Mouse (Mus musculus): ENCODE measurements at regions not wholly inside any gene's neighbourhood (a gene's known extent, or its start where the extent isn't known, plus 50 kb on each side); places are given as distances from the start of the nearest gene placed in this dataset.

DNA sequence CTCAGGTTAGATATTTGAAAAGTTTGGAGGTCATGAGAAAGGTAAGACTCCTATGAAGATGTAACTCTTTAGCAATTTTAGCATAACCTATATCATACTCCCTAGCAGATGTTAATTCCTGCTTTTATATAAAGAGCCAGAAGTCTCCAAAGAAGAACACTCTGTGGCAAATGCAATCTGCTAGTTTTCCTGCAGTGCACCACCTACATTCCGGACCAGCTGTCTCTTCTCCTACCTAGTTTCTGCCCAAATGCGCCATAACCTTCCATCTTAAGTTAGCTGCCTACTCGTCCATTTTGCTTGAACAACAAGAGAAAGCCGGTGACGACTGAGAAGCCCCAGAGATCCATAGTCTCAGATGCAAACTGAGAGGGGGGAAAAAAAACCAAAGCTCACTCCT lies 124.5 kb upstream of the Hmga2 start:
- Histone ChIP-seq H3K36me3 (no peaks in the 10 kb centered on the region), H3K4me1 (replicated peaks) (no peaks in the 10 kb centered on the region), H3K4me2 (no peak overlapping the region), H3K9me3 (no peaks in the 10 kb centered on the region), H3K4me3 (no peak overlapping the region), H3K9ac (no peak overlapping the region), H3K27ac (replicated peaks) (no peak overlapping the region), H3K27me3 (no peaks in the 10 kb centered on the region; the same call in 1 of the 2 replicates)
- 86% methylated on average over 5 of the region's 5 CpGs for WGBS
- ATAC-seq (ENCODE audit: low read depth) = no peak

- no peak overlapping the region for H3K9ac ChIP-seq
- no peaks in the 10 kb centered on the region for H3K36me3 ChIP-seq
- whole genome bisulfite sequencing = 91% methylated on average over 6 of the region's 6 CpGs
- no peaks in the 10 kb centered on the region; the same call in 1 of the 2 replicates for H3K27me3 ChIP-seq
- no peak for ATAC-seq (ENCODE audit: low read depth)
- H3K4me1 ChIP-seq (replicated peaks) = no peaks in the 10 kb centered on the region
- H3K4me3 ChIP-seq = no peak overlapping the region
- H3K9me3 ChIP-seq = no peaks in the 10 kb centered on the region
- H3K4me2 ChIP-seq = no peak overlapping the region
- H3K27ac ChIP-seq (replicated peaks) = no peak overlapping the region
Observed at GRCm38 (mm10) chr10:120599551-120599950, 123.3 kb upstream of the Hmga2 start.

- H3K4me1 ChIP-seq (replicated peaks) = no peaks in the 10 kb centered on the region
- H3K27ac ChIP-seq (replicated peaks) = no peak overlapping the region
- H3K9me3 ChIP-seq = no peaks in the 10 kb centered on the region
- no peaks in the 10 kb centered on the region for H3K27me3 ChIP-seq
- H3K4me3 ChIP-seq = no peak overlapping the region
- H3K36me3 ChIP-seq = no peaks in the 10 kb centered on the region
- H3K4me2 ChIP-seq = no peak overlapping the region
- no peak overlapping the region for H3K9ac ChIP-seq
- no peak for ATAC-seq (ENCODE audit: low read depth)
- WGBS = 75% methylated on average over 9 of the region's 9 CpGs
Observed at GRCm38 (mm10) chr10:120597320-120597887, 121.1 kb upstream of the Hmga2 start.

DNA sequence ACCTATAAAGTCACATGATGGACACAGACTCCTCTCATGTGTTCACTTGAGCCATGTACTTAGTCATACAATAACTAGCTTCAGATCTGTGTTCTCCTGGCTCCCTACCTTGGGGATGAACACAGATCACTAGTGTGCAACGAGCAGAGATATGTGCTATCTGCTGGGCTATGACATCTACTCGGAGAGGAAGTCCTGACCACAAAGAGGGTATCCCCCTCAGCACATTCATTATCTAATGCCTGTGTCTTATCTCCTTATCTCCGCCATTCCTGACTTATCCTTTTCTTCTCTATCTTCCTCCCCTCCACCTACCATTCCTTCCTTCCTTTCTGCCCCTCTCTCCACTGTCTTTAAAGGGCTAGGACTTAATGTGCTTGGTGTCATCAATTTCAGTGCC lies 118.9 kb upstream of the Hmga2 start:
- Histone ChIP-seq H3K4me3 (no peak overlapping the region), H3K27ac (replicated peaks) (no peak overlapping the region), H3K9ac (no peak overlapping the region), H3K27me3 (no peaks in the 10 kb centered on the region), H3K4me1 (replicated peaks) (no peaks in the 10 kb centered on the region), H3K36me3 (no peaks in the 10 kb centered on the region), H3K9me3 (no peaks in the 10 kb centered on the region), H3K4me2 (no peak overlapping the region)
- WGBS = 93% methylated on average over 3 of the region's 3 CpGs
- no peak for ATAC-seq (ENCODE audit: low read depth)

- no peaks in the 10 kb centered on the region for H3K36me3 ChIP-seq
- H3K9me3 ChIP-seq = no peaks in the 10 kb centered on the region
- H3K27ac ChIP-seq (replicated peaks) = no peak overlapping the region
- H3K4me2 ChIP-seq = no peak overlapping the region
- H3K4me1 ChIP-seq (replicated peaks) = no peaks in the 10 kb centered on the region
- H3K4me3 ChIP-seq = no peak overlapping the region
- H3K9ac ChIP-seq = no peak overlapping the region
- no peaks in the 10 kb centered on the region for H3K27me3 ChIP-seq
- ATAC-seq (ENCODE audit: low read depth) = no peak
Observed at GRCm38 (mm10) chr10:120593876-120594275, 117.6 kb upstream of the Hmga2 start.

DNA sequence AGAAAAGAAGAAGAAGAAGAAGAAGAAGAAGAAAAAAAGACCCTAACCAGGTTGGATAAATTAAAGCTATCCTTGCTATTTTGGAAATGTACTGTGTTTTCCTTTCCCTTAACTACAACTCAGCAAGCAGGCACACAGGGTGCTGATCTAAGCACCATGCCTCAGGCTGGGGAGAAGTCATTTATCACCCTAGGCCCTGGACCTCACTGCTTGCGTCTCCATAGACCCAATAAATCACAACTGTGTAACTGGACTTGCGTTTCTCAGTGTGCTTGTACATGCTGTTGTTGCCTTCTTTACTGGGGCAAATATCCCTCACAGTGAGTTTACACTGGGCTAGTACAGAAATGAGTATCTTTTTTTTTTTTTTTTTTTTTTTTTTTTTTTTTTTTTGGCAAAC lies 113.4 kb upstream of the Hmga2 start:
- ATAC-seq (ENCODE audit: low read depth) = no peak
- H3K27me3 ChIP-seq = no peaks in the 10 kb centered on the region
- no peak overlapping the region for H3K27ac ChIP-seq (replicated peaks)
- no peak overlapping the region for H3K9ac ChIP-seq
- no peaks in the 10 kb centered on the region for H3K4me1 ChIP-seq (replicated peaks)
- 10% methylated on average over 2 of the region's 2 CpGs for WGBS
- no peak overlapping the region for H3K4me2 ChIP-seq
- no peaks in the 10 kb centered on the region for H3K36me3 ChIP-seq
- no peaks in the 10 kb centered on the region for H3K9me3 ChIP-seq
- no peak overlapping the region for H3K4me3 ChIP-seq

DNA sequence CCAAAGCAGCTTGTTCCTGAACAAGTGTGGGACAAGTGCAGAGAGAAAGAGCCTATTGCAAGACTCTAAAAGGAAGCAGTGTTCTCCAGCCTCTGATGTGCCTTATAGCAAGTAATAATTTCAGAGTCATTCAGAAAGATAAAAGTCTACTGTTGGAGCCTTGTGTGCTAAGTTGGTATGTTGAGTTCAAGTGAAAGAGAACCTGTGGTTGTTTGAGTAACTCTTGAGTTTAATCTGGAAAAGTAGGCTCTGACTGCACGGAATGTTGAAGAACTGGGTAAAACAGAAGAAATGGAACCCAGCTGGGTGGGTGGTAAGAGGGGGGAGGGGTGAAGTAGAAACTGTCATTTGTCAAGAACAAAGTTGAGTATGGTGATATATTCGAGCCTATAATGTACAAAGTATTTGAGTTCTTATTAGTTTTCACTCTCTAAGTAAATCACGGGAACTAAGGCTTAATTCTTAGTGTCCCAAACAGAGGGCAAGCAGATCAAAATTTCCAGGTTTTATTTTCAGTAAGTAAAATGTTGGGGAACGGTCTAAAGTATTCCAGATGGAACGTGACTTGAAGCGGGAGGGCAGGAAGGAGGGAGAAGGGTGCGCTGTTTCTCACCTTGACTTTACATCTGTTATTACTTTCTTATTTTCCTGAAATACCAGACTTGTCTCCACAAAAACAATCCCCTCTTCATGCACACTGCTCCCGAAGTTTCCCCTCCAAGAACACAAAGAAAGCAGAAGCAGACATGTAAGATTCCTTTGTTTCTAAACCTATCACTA lies 111.8 kb upstream of the Hmga2 start:
- 75% methylated on average over 8 of the region's 8 CpGs for WGBS
- Histone ChIP-seq H3K27ac (replicated peaks) (no peak overlapping the region), H3K4me3 (no peak overlapping the region), H3K4me2 (no peak overlapping the region), H3K9ac (no peak overlapping the region), H3K4me1 (replicated peaks) (no peaks in the 10 kb centered on the region), H3K9me3 (no peaks in the 10 kb centered on the region), H3K27me3 (no peaks in the 10 kb centered on the region), H3K36me3 (no peaks in the 10 kb centered on the region)
- no peak for ATAC-seq (ENCODE audit: low read depth)

- Histone ChIP-seq H3K27ac (replicated peaks) (no peak overlapping the region), H3K4me2 (no peak overlapping the region), H3K9ac (no peak overlapping the region), H3K4me1 (replicated peaks) (no peaks in the 10 kb centered on the region), H3K27me3 (no peaks in the 10 kb centered on the region), H3K9me3 (no peaks in the 10 kb centered on the region), H3K36me3 (no peaks in the 10 kb centered on the region), H3K4me3 (no peak overlapping the region)
- 94% methylated on average over 3 of the region's 3 CpGs for WGBS
- no peak for ATAC-seq (ENCODE audit: low read depth)
Observed at GRCm38 (mm10) chr10:120587179-120587578, 110.9 kb upstream of the Hmga2 start.

- 72% methylated on average over 7 of the region's 7 CpGs for WGBS
- Histone ChIP-seq H3K27ac (replicated peaks) (no peak overlapping the region), H3K36me3 (no peaks in the 10 kb centered on the region), H3K9me3 (no peaks in the 10 kb centered on the region), H3K4me2 (no peak overlapping the region), H3K9ac (no peak overlapping the region), H3K27me3 (no peaks in the 10 kb centered on the region), H3K4me1 (replicated peaks) (no peaks in the 10 kb centered on the region), H3K4me3 (no peak overlapping the region)
- ATAC-seq (ENCODE audit: low read depth) = no peak
Observed at GRCm38 (mm10) chr10:120582497-120582896, 106.2 kb upstream of the Hmga2 start.

DNA sequence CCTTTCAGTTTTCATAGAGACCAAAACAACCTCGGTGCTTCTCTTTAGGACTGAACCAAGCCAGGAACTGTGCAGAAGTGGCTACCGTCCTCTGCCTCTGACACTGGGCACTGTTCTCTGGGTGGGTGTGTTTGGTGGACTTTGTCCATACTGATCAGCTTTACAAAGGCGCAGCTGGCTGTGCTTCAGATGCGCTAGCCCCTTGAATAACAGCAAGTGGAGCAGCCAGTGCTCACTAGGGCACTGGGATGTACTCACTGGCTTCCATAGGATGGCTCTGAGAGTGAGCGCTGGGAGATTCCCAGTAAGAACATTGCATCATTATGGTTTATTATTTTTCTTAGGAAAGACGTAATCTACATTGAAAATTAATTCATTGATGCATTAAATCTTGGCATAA lies 105.3 kb upstream of the Hmga2 start:
- H3K27me3 ChIP-seq = no peaks in the 10 kb centered on the region
- no peaks in the 10 kb centered on the region for H3K4me1 ChIP-seq (replicated peaks)
- H3K27ac ChIP-seq (replicated peaks) = no peak overlapping the region
- H3K36me3 ChIP-seq = no peaks in the 10 kb centered on the region
- ATAC-seq (ENCODE audit: low read depth) = no peak
- no peaks in the 10 kb centered on the region for H3K9me3 ChIP-seq
- H3K4me2 ChIP-seq = no peak overlapping the region
- H3K4me3 ChIP-seq = no peak overlapping the region
- WGBS = 84% methylated on average over 6 of the region's 6 CpGs
- no peak overlapping the region for H3K9ac ChIP-seq

- no peaks in the 10 kb centered on the region for H3K36me3 ChIP-seq
- H3K4me2 ChIP-seq = no peak overlapping the region
- H3K9me3 ChIP-seq = no peaks in the 10 kb centered on the region
- peaks cover 3% of the 10 kb centered on the region; the same call in 1 of the 2 replicates for H3K27me3 ChIP-seq
- no peak overlapping the region for H3K9ac ChIP-seq
- no peak overlapping the region for H3K4me3 ChIP-seq
- no peak overlapping the region for H3K27ac ChIP-seq (replicated peaks)
- 66% methylated on average over 5 of the region's 5 CpGs for WGBS
- ATAC-seq (ENCODE audit: low read depth) = no peak
- peaks cover 5% of the 10 kb centered on the region; the same call in 1 of the 2 replicates for H3K4me1 ChIP-seq (replicated peaks)
Observed at GRCm38 (mm10) chr10:120576886-120577285, 100.6 kb upstream of the Hmga2 start.

DNA sequence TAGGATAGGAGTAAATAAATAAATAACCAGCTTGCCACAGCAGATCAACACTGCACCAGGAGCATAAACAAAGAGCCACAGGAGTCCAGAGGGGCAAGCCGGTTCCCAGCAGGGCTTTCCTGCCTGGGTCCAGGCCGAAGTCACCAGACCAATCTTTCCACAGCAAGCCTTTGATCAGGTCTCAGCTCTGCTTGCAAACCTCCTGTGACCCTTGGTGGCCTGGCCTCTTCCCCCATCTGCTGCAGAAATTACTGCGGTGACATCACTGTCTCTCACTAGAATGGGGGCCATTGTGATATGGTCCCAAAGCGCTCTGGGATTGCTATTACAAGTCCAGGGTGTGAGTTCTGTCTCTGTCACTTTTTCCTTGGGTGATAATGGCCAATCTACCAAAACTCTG lies 99.9 kb upstream of the Hmga2 start:
- peaks cover 5% of the 10 kb centered on the region; the same call in 1 of the 2 replicates for H3K4me1 ChIP-seq (replicated peaks)
- H3K9me3 ChIP-seq = no peaks in the 10 kb centered on the region
- no peak overlapping the region for H3K4me3 ChIP-seq
- no peak overlapping the region for H3K9ac ChIP-seq
- H3K4me2 ChIP-seq = no peak overlapping the region
- no peak for ATAC-seq (ENCODE audit: low read depth)
- WGBS = 8% methylated on average over 4 of the region's 4 CpGs
- H3K36me3 ChIP-seq = no peaks in the 10 kb centered on the region
- H3K27me3 ChIP-seq = peaks cover 3% of the 10 kb centered on the region; the same call in 1 of the 2 replicates
- no peak overlapping the region for H3K27ac ChIP-seq (replicated peaks)

- Histone ChIP-seq H3K4me1 (replicated peaks) (peaks cover 5% of the 10 kb centered on the region; the same call in 1 of the 2 replicates), H3K9ac (no peak overlapping the region), H3K36me3 (no peaks in the 10 kb centered on the region), H3K27ac (replicated peaks) (no peak overlapping the region), H3K9me3 (no peaks in the 10 kb centered on the region), H3K4me3 (no peak overlapping the region), H3K27me3 (peaks cover 3% of the 10 kb centered on the region; the same call in 1 of the 2 replicates), H3K4me2 (no peak overlapping the region)
- ATAC-seq (ENCODE audit: low read depth) = no peak
- 23% methylated on average over 6 of the region's 6 CpGs for WGBS
Observed at GRCm38 (mm10) chr10:120571340-120571739, 95.1 kb upstream of the Hmga2 start.
